Mouse (Mus musculus): ENCODE measurements around the gene Ctsm.
"Not testable (repeated sequence)": the region's sequence is repeated elsewhere in the genome, so short reads cannot be mapped to it uniquely, and the experiment has no call there.

Ctsm gene

DNA sequence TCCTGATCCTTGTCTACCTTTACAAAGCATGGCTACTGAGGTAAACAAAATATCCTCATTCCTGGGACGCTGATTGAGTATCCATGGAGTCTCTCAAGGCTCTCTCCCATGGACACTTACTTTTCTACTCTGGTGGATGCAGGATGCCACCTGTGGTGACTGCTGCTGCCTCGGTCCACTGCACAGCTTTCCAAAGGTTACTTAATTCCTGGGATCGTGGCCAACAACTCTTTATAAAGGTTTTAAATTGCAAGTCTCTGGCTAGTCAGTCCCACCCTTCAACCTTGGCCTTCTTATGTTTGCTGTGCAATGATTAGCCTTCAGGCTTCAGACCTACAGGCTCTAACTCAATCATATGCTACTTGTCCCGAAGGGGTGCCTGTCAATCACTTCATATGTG lies at the start of gene Ctsm:
Gene Ctsm (minus strand): TSS at position 209 of the 400 bp plus-strand sequence.
- no peak for DNase-seq

GRCm38 (mm10) chr13:61570027-61570426 lies 28.4 kb upstream of the Ctsm start, which contains the start of gene Cts3:
TSS of gene Cts3 (minus strand) at chr13:61570127.
- DNase-seq, result no peak

DNA sequence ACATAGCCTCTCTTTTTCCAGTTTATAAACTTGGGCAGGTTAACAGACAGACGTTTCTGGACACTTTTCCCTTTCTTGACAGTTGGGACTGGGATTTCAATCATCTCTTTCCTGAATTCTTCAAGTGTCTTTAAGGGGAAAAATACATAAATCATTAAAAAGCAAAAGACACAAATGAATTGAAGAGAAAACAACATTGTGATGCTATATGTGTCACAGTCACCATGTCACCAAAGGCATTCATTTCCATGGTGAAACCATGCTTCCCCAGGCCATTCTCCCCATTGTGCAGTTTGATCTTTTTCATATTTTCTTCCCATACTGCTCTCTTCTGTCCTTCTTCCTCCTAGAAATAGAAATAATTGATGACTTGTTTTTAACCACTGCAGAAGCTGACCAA lies 26.4 kb upstream of the Ctsm start, which contains the start of gene Gm49352:
Gene Gm49352 (minus strand): TSS at position 101 of the 400 bp plus-strand sequence.
- not testable (repeated sequence) for DNase-seq
